Mouse (Mus musculus) testis, adult 2 months (tissue): ENCODE results near the gene Adamts12.

Experiments
- CTCF ChIP-seq: fragments of 200-500 bp; IDR thresholded peaks from 2 replicates; pipeline ENCODE4 v1.5.1; 2012; ENCODE audit warnings: low read depth, mild to moderate bottlenecking, inconsistent platforms, low read length, moderate library complexity; ENCODE audit not compliant: control insufficient read depth, insufficient read depth, insufficient replicate concordance
- POLR2A ChIP-seq: fragments of 200-500 bp; IDR thresholded peaks from 2 replicates; pipeline ENCODE4 v1.6.1; 2012; ENCODE audit warnings: low read depth, mild to moderate bottlenecking, inconsistent platforms, low read length, moderate library complexity; ENCODE audit not compliant: control insufficient read depth

- TF ChIP-seq CTCF (no peak), POLR2A (no peak)
These were observed 169.5 kb downstream of the Adamts12 start for GRCm38 (mm10) chr15:11233906-11234632.
